Mouse (Mus musculus) CH12.LX (cell line): ENCODE data around the gene Myo1h. TPM values are rescaled to one million over a fixed set of nuclear protein-coding genes. Genes with fewer than 3 reads are reported as not detected.

Experiments
- DNase-seq: peaks from one replicate; pipeline ENCODE4 v3.0.0-alpha.2; 2013; ENCODE audit errors: extremely low read depth
- H3K27ac ChIP-seq: 2 replicates; pipeline ENCODE4 v1.5.1; 2012; ENCODE audit warnings: low read depth, mild to moderate bottlenecking, control low read depth, moderate library complexity; ENCODE audit not compliant: insufficient read depth
- H3K27me3 ChIP-seq: replicated peaks from 2 replicates; pipeline ENCODE3; 2012; ENCODE audit warnings: inconsistent platforms
- H3K36me3 ChIP-seq, 2 experiments: replicated peaks in 1 of 2; 2 replicates each; pipeline versions ENCODE3 to v1.6.1; 2012; ENCODE audit warnings: inconsistent platforms in 1 of 2, low read length in 1 of 2, mild to moderate bottlenecking in 1 of 2, mixed read lengths in 1 of 2, moderate library complexity in 1 of 2; ENCODE audit not compliant: control insufficient read depth in 1 of 2, insufficient read depth in 1 of 2
- H3K4me1 ChIP-seq, 2 experiments: 2 replicates each; pipeline ENCODE4 v1.6.1; 2012; ENCODE audit warnings: inconsistent platforms in 1 of 2, moderate library complexity in 1 of 2; ENCODE audit not compliant: insufficient read depth in 2 of 2, control insufficient read depth in 1 of 2
- H3K4me2 ChIP-seq: 2 replicates; pipeline ENCODE4 v1.6.1; 2012; ENCODE audit warnings: low read depth, mild to moderate bottlenecking, control low read depth; ENCODE audit not compliant: poor library complexity, insufficient read depth, severe bottlenecking
- H3K4me3 ChIP-seq, 3 experiments: fragments of 150-350 bp in 1 of 3; sonication (generic) in 1 of 3; replicated peaks in 1 of 3; 2 replicates each; pipeline versions ENCODE3 to v1.5.1; 2011 to 2012; ENCODE audit warnings: low read depth in 2 of 3, low read length in 2 of 3, mild to moderate bottlenecking in 2 of 3, moderate library complexity in 2 of 3, control low read depth in 1 of 3, improper control_type of control experiment in 1 of 3, inconsistent platforms in 1 of 3, mixed read lengths in 1 of 3; ENCODE audit not compliant: poor library complexity in 1 of 3
- H3K79me2 ChIP-seq: replicated peaks from 2 replicates; pipeline ENCODE4 v1.6.1; 2012; ENCODE audit warnings: mild to moderate bottlenecking, moderate library complexity; ENCODE audit not compliant: control insufficient read depth, poor library complexity, insufficient read depth, severe bottlenecking; ENCODE audit errors: extremely low read depth
- H3K9ac ChIP-seq: 2 replicates; pipeline ENCODE4 v1.6.1; 2012; ENCODE audit warnings: low read depth, mild to moderate bottlenecking, control low read depth, moderate library complexity; ENCODE audit not compliant: insufficient read depth
- H3K9me3 ChIP-seq: replicated peaks from 2 replicates; pipeline ENCODE3; 2012; ENCODE audit warnings: low read length, inconsistent platforms, mixed read lengths
- BHLHE40 ChIP-seq: IDR thresholded peaks from 2 replicates; pipeline ENCODE4 v1.6.1; 2011; ENCODE audit warnings: mild to moderate bottlenecking, low read depth, low read length, improper control_type of control experiment
- CHD1 ChIP-seq: IDR thresholded peaks from 2 replicates; pipeline ENCODE4 v1.6.1; 2012; ENCODE audit warnings: low read depth, low read length, improper control_type of control experiment, inconsistent platforms
- E2F4 ChIP-seq: IDR thresholded peaks from 2 replicates; pipeline ENCODE4 v1.6.1; 2011; ENCODE audit warnings: low read depth, low read length, improper control_type of control experiment; ENCODE audit not compliant: insufficient replicate concordance
- ELF1 ChIP-seq: IDR thresholded peaks from 2 replicates; pipeline ENCODE4 v1.6.1; 2014; ENCODE audit warnings: low read depth, mild to moderate bottlenecking, inconsistent platforms, low read length, improper control_type of control experiment
- EP300 ChIP-seq: IDR thresholded peaks from 2 replicates; pipeline ENCODE4 v1.6.1; 2011; ENCODE audit warnings: low read length, improper control_type of control experiment
- ETS1 ChIP-seq: conservative IDR thresholded peaks from 2 replicates; pipeline ENCODE4 v1.6.1; 2012; ENCODE audit warnings: low read depth, mild to moderate bottlenecking, inconsistent platforms, low read length, improper control_type of control experiment, moderate library complexity
- GABPA ChIP-seq: IDR thresholded peaks from 2 replicates; pipeline ENCODE4 v1.6.1; 2012; ENCODE audit warnings: low read depth, low read length, improper control_type of control experiment, inconsistent platforms; ENCODE audit not compliant: insufficient replicate concordance
- HCFC1 ChIP-seq: IDR thresholded peaks from 2 replicates; pipeline ENCODE4 v1.6.1; 2012; ENCODE audit warnings: low read depth, mild to moderate bottlenecking, inconsistent platforms, low read length, improper control_type of control experiment
- IRF4 ChIP-seq: IDR thresholded peaks from 2 replicates; pipeline ENCODE4 v1.6.1; 2014; ENCODE audit warnings: low read depth, mild to moderate bottlenecking, inconsistent platforms, low read length, improper control_type of control experiment
- JUN ChIP-seq: IDR thresholded peaks from 2 replicates; pipeline ENCODE4 v1.6.1; 2011; ENCODE audit warnings: low read depth, mild to moderate bottlenecking, low read length, improper control_type of control experiment, moderate library complexity; ENCODE audit not compliant: insufficient read depth
- MAFK ChIP-seq: IDR thresholded peaks from 2 replicates; pipeline ENCODE4 v1.6.1; 2011; ENCODE audit warnings: low read length, improper control_type of control experiment; ENCODE audit not compliant: insufficient replicate concordance
- MAZ ChIP-seq: IDR thresholded peaks from 2 replicates; pipeline ENCODE4 v1.6.1; 2012; ENCODE audit warnings: low read depth, mild to moderate bottlenecking, inconsistent platforms, low read length, improper control_type of control experiment, moderate library complexity
- MXI1 ChIP-seq: IDR thresholded peaks from 2 replicates; pipeline ENCODE4 v1.6.1; 2011; ENCODE audit warnings: mild to moderate bottlenecking, low read depth, low read length, improper control_type of control experiment
- POLR2A ChIP-seq: IDR thresholded peaks from 2 replicates; pipeline ENCODE4 v1.6.1; 2011; ENCODE audit warnings: low read depth, mild to moderate bottlenecking, improper control_type of control experiment, low read length
- RAD21 ChIP-seq: IDR thresholded peaks from 2 replicates; pipeline ENCODE4 v1.6.1; 2011; ENCODE audit warnings: low read depth, mild to moderate bottlenecking, low read length, improper control_type of control experiment, moderate library complexity
- SIN3A ChIP-seq: IDR thresholded peaks from 2 replicates; pipeline ENCODE4 v1.6.1; 2012; ENCODE audit warnings: low read length, improper control_type of control experiment, inconsistent platforms
- TBP ChIP-seq: conservative IDR thresholded peaks from 2 replicates; pipeline ENCODE4 v1.6.1; 2011; ENCODE audit warnings: low read depth, low read length, improper control_type of control experiment
- TCF12 ChIP-seq: IDR thresholded peaks from 2 replicates; pipeline ENCODE4 v1.6.1; 2014; ENCODE audit warnings: low read depth, mild to moderate bottlenecking, inconsistent platforms, low read length, improper control_type of control experiment
- UBTF ChIP-seq: IDR thresholded peaks from 2 replicates; pipeline ENCODE4 v1.6.1; 2012; ENCODE audit warnings: low read depth, mild to moderate bottlenecking, inconsistent platforms, low read length, improper control_type of control experiment, moderate library complexity
- USF1 ChIP-seq: IDR thresholded peaks from 2 replicates; pipeline ENCODE4 v1.6.1; 2014; ENCODE audit warnings: low read depth, mild to moderate bottlenecking, inconsistent platforms, low read length, improper control_type of control experiment
- ZC3H11A ChIP-seq: IDR thresholded peaks from 2 replicates; pipeline ENCODE4 v1.6.1; 2012; ENCODE audit warnings: low read depth, mild to moderate bottlenecking, inconsistent platforms, low read length, improper control_type of control experiment
- ZKSCAN1 ChIP-seq: IDR thresholded peaks from 2 replicates; pipeline ENCODE4 v1.6.1; 2012; ENCODE audit warnings: low read depth, inconsistent platforms, low read length, improper control_type of control experiment, borderline replicate concordance
- ZNF384 ChIP-seq: IDR thresholded peaks from 2 replicates; pipeline ENCODE4 v1.6.1; 2012; ENCODE audit warnings: low read depth, low read length, improper control_type of control experiment, inconsistent platforms
- dilution Hi-C: fragments of 300-500 bp; cut with MboI; formaldehyde crosslinking; loops from 2 replicates; pipeline ENCODE4 v1.14.3; 2020; ENCODE audit warnings: low sequenced_read_pairs; ENCODE audit not compliant: extremely low pct_unique_long_range_greater_than_20kb, extremely low pct_ligation_motif_present
- in situ Hi-C: fragments of 300-500 bp; cut with MboI; formaldehyde crosslinking; loops from 3 replicates; pipeline ENCODE4 v1.14.3; 2019; ENCODE audit warnings: low sequenced_read_pairs, low pct_ligation_motif_present, low pct_unique_long_range_greater_than_20kb, mixed read lengths
- polyA plus RNA-seq: library from polyadenylated mRNA; unstranded; fragments of >175 nt; gene quantifications from 2 replicates; pipeline ENCODE4 v1.2.1, GENCODE M21; 2012; ENCODE audit warnings: low read depth; ENCODE audit not compliant: insufficient read length
- total RNA-seq, 2 experiments: library from RNA; depleted of rRNA; stranded (reverse); fragments of 300-350 nt in 1 of 2; fragments of >200 nt in 1 of 2; gene quantifications; 2 replicates each; pipeline ENCODE4 v1.2.3; 2012 to 2014

The Myo1h gene
- total and polyA plus RNA-seq, 3 experiments = 1.1 to 4.4 (median 1.8) TPM

DNA sequence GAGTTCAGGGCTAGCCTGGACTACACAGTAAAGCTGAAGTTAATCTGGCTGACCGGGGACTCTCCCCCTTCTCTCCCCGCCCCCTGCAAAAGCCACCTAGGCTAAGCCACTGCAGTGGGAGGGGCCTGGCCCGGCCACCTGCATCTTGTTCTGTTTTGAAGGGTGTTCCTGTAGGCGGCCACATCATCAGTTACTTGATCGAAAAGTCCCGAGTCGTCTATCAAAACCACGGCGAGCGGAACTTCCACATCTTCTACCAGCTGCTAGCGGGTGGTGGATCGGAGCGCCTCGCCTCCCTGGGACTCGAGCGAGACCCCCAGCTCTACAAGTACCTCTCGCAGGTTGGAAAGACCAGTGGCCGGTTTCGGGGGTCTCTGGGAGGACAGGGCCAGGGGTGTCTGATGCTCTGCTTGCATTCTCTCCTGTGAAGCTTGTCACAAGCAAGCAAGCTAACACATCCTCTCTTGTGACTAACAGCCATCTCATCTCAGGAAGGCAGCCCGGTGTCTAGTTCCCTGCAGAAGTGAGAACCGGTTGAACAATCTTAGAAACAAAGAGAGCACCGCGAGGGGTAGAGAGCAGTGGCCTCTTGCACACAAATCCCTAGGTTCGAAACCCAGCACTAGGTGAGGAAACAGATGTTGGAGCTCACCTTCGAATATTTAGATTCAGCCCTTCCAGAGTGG, 34.3 kb downstream of the Myo1h start:
- Histone ChIP-seq H3K9me3 (no peaks in the 10 kb centered on the region), H3K4me1 (peaks cover 2 to 27% of the 10 kb centered on the region in 2 experiments; a peak in 3 of 4 replicates), H3K79me2 (no peaks in the 10 kb centered on the region), H3K36me3 (peaks cover 0 to 10% of the 10 kb centered on the region in 2 experiments), H3K27ac (0 out of 2 replicates have a peak overlapping the region, but pooled peaks have one; percentile 2), H3K4me3 (peak overlapping the region; percentile 44 to 70 (median 64)), H3K27me3 (no peaks in the 10 kb centered on the region), H3K4me2 (peak overlapping the region; percentile 88), H3K9ac (peak overlapping the region; percentile 42; the same call in 1 of the 2 replicates)
- TF ChIP-seq MXI1 = no peak
- TF ChIP-seq E2F4 = no peak
- no peak for TF ChIP-seq TBP
- no peak for TF ChIP-seq ETS1
- no peak for TF ChIP-seq CHD1
- TF ChIP-seq ZNF384 = no peak
- no peak for TF ChIP-seq HCFC1
- no peak for TF ChIP-seq RAD21
- TF ChIP-seq ZKSCAN1 = no peak
- TF ChIP-seq JUN = no peak
- no peak for TF ChIP-seq UBTF
- TF ChIP-seq SIN3A = 0 out of 2 replicates have a peak, but pooled peaks have one; percentile 21
- no peak for TF ChIP-seq USF1
- no peak for TF ChIP-seq ELF1
- TF ChIP-seq GABPA = no peak
- TF ChIP-seq POLR2A = peak; percentile 28; the same call in 1 of the 2 replicates
- no peak for TF ChIP-seq MAFK
- no peak for TF ChIP-seq ZC3H11A
- TF ChIP-seq IRF4 = no peak
- no peak for TF ChIP-seq TCF12
- TF ChIP-seq EP300 = peak; percentile 25
- no peak for TF ChIP-seq BHLHE40
- TF ChIP-seq MAZ = no peak
- in situ Hi-C loops (loop anchor here (5.0 kb wide), 1 partner anchor 59 kb away; the partner anchor contains the start of genes Kctd10 and Ube3b), dilution Hi-C loops (no loop called here)
- peak; percentile 91 for DNase-seq
